Mouse (Mus musculus): ENCODE results near the gene Ep300. TPM values are rescaled to one million over a fixed set of nuclear protein-coding genes. Genes with fewer than 3 reads are reported as not detected.

Ep300 gene
- total and polyA plus RNA-seq, 3 experiments = 11.6 to 45.2 (median 32.3) TPM

GRCm38 (mm10) chr15:81663697-81664561 lies 78.8 kb downstream of the Ep300 start, which contains the start of gene L3mbtl2 (continued):
- TF ChIP-seq USF2 (IDR thresholded peaks at IDR 0.05; ENCODE audit: borderline replicate concordance in 1 of 2, insufficient read depth in 1 of 2, low read depth in 1 of 2, low read length in 2 of 2) (no peak), SIN3A (IDR thresholded peaks at IDR 0.05; ENCODE audit: low read length) (peak; percentile 72), MYB (IDR thresholded peaks at IDR 0.05; ENCODE audit: low read depth, low read length) (no peak), ZMIZ1 (IDR thresholded peaks at IDR 0.05; ENCODE audit: low read depth, low read length) (peak; percentile 52; the same call in 1 of the 2 replicates), MAX (IDR thresholded peaks at IDR 0.05; ENCODE audit: low read length) (peak; percentile 74), MYC (IDR thresholded peaks at IDR 0.05; ENCODE audit: low read depth, low read length) (peak; percentile 93), CTCF (IDR thresholded peaks at IDR 0.05 in 2 of 3, conservative IDR thresholded peaks at IDR 0.05 in 1 of 3; ENCODE audit: control insufficient read depth in 1 of 3, insufficient read depth in 1 of 3, low read depth in 2 of 3, low read length in 3 of 3, poor library complexity in 1 of 3, severe bottlenecking in 1 of 3) (no peak), ETS1 (IDR thresholded peaks at IDR 0.05; ENCODE audit: low read depth, low read length) (peak; percentile 26; the same call in 1 of the 2 replicates), SMC3 (IDR thresholded peaks at IDR 0.05; ENCODE audit: low read depth, low read length) (no peak), RAD21 (IDR thresholded peaks at IDR 0.05; ENCODE audit: low read depth, low read length) (no peak), CHD1 (IDR thresholded peaks at IDR 0.05; ENCODE audit: low read depth, low read length) (peak; percentile 84), UBTF (IDR thresholded peaks at IDR 0.05; ENCODE audit: borderline replicate concordance, insufficient read depth, low read depth, low read length) (no peak), E2F4 (IDR thresholded peaks at IDR 0.05; ENCODE audit: borderline replicate concordance, low read depth, low read length) (peak; percentile 37; the same call in 1 of the 2 replicates), JUND (IDR thresholded peaks at IDR 0.05; ENCODE audit: low read depth, low read length) (no peak), NELFE (IDR thresholded peaks at IDR 0.05; ENCODE audit: low read depth, low read length) (peak; percentile 71), MAFK (IDR thresholded peaks at IDR 0.05; ENCODE audit: borderline replicate concordance, low read depth, low read length) (no peak), RCOR1 (IDR thresholded peaks at IDR 0.05; ENCODE audit: low read depth, low read length) (no peak), ZKSCAN1 (IDR thresholded peaks at IDR 0.05; ENCODE audit: low read depth, low read length) (no peak), POLR2AphosphoS2 (IDR thresholded peaks at IDR 0.05; ENCODE audit: low read length) (peak; percentile 45; the same call in 1 of the 2 replicates)

DNA sequence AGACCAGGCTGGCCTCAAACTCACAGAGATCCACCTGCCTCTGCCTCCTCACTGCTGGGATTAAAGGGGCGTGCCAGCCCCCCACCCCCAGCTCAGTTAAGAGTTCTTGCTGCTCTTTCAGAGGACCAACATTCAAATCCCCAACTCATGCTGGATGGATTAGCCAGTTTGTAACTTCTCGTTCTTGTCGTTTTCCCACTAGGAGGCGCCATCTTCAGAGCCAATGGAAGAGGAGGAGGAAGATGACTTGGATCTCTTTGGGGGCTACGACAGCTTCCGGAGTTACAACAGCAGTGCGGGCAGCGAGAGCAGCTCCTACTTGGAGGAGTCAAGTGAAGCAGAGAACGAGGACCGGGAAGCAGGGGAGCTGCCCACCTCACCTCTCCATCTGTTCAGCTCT lies 81.8 kb downstream of the Ep300 start:
- H3K4me1 ChIP-seq (ENCODE audit: control insufficient read depth in 1 of 2, insufficient read depth in 2 of 2, low read length in 2 of 2) = peaks cover 6 to 8% of the 10 kb centered on the region in 2 experiments; a peak in 2 of 4 replicates
- H3K4me3 ChIP-seq (ENCODE audit: control insufficient read depth in 1 of 2, insufficient read depth in 1 of 2, low read depth in 2 of 2, low read length in 2 of 2) = no peak overlapping the region
- no peaks in the 10 kb centered on the region for H3K9me3 ChIP-seq (replicated peaks; ENCODE audit: insufficient read depth, low read length)
- H3K27me3 ChIP-seq (ENCODE audit: control insufficient read depth in 1 of 2, insufficient read depth in 2 of 2, low read length in 2 of 2) = no peaks in the 10 kb centered on the region
- H3K79me2 ChIP-seq (ENCODE audit: control insufficient read depth, insufficient read depth, low read length, poor library complexity) = peaks cover 22% of the 10 kb centered on the region
- no peak for TF ChIP-seq POLR2AphosphoS2 (IDR thresholded peaks at IDR 0.05; ENCODE audit: low read length)
- TF ChIP-seq CTCF (IDR thresholded peaks at IDR 0.05 in 2 of 3, conservative IDR thresholded peaks at IDR 0.05 in 1 of 3; ENCODE audit: control insufficient read depth in 1 of 3, insufficient read depth in 1 of 3, low read depth in 2 of 3, low read length in 3 of 3, poor library complexity in 1 of 3, severe bottlenecking in 1 of 3) = peak; percentile 26 to 48 (median 45); a peak in 5 of 6 replicates
- TF ChIP-seq SMC3 (IDR thresholded peaks at IDR 0.05; ENCODE audit: low read depth, low read length) = 0 out of 2 replicates have a peak, but pooled peaks have one; percentile 8
- no peak for TF ChIP-seq MEF2A (IDR thresholded peaks at IDR 0.05; ENCODE audit: extremely low read depth, insufficient replicate concordance, low read depth, low read length, poor library complexity, severe bottlenecking)
- no peak for TF ChIP-seq UBTF (IDR thresholded peaks at IDR 0.05; ENCODE audit: borderline replicate concordance, insufficient read depth, low read depth, low read length)
- H3K36me3 ChIP-seq (ENCODE audit: control insufficient read depth in 1 of 2, insufficient read depth in 2 of 2, low read length in 2 of 2) = peaks cover 5 to 8% of the 10 kb centered on the region in 2 experiments; a peak in 3 of 4 replicates
- H3K9ac ChIP-seq (ENCODE audit: control insufficient read depth, low read depth, low read length, poor library complexity, severe bottlenecking) = no peak overlapping the region
- no peak overlapping the region for H3K27ac ChIP-seq (ENCODE audit: control insufficient read depth, low read depth, low read length)
- peak; percentile 48 for DNase-seq (ENCODE audit: low read depth, low spot score)
